Comparison of ENCODE assay signal across 17 mouse cellular contexts in genomic region chr10:53437724-53438123, GRCm38 (mm10). TPM values are rescaled to one million over a fixed set of nuclear protein-coding genes. Genes with fewer than 3 reads are reported as not detected.
DNase-seq lines count a peak whose midpoint lies in the region; ATAC-seq and TF ChIP-seq lines count a peak whose summit lies in the region.
"Had no signal": no experiment of that assay in that cellular context is flagged by ENCODE, and none has a peak within 500 bp of the region (broad histone marks: within the 10 kb centered on the region; RNA-seq: fewer than 3 reads in every experiment).

No protein-coding gene starts in this region.

- no peaks in the 10 kb centered on the region for H3K9me3 ChIP-seq in heart, embryonic 11.5 days (replicated peaks; ENCODE audit: control insufficient read depth, low read length)
- no peaks in the 10 kb centered on the region for H3K9me3 ChIP-seq in lung, postnatal 0 days (ENCODE audit: low read length)
- H3K9me3 ChIP-seq: embryonic facial prominence, embryonic 10.5 days; forebrain, embryonic 13.5 days had no signal

- TF ChIP-seq POLR2A in kidney, adult 2 months (IDR thresholded peaks at IDR 0.05; ENCODE audit: low read depth, low read length) = no peak

- 78% methylated on average over 4 of the region's 4 CpGs for WGBS in heart, embryonic 11.5 days (ENCODE audit: insufficient replicate concordance)
- WGBS in kidney, adult 2 months = 64% methylated on average over 4 of the region's 4 CpGs
- 67% methylated on average over 4 of the region's 4 CpGs for WGBS in lung, postnatal 0 days

- H3K36me3 ChIP-seq in heart, embryonic 11.5 days (ENCODE audit: control insufficient read depth, insufficient read depth, low read length) = no peaks in the 10 kb centered on the region
- H3K36me3 ChIP-seq in kidney, adult 2 months (ENCODE audit: control insufficient read depth, insufficient read depth, low read length) = no peaks in the 10 kb centered on the region
- no peaks in the 10 kb centered on the region for H3K36me3 ChIP-seq in lung, postnatal 0 days (ENCODE audit: insufficient read depth, low read length)
- H3K36me3 ChIP-seq: embryonic facial prominence, embryonic 10.5 days had no signal

- ATAC-seq in heart, embryonic 11.5 days (replicated peaks; ENCODE audit: insufficient number of reproducible peaks, low FRiP score, low TSS enrichment) = no peak
- ATAC-seq in lung, postnatal 0 days = no peak
- ATAC-seq: forebrain, embryonic 13.5 days; forebrain, postnatal 0 days; hindbrain, embryonic 16.5 days; inflammation-experienced regulatory T-cells, adult 6 months; intestine, postnatal 0 days had no signal

- no peak overlapping the region for H3K4me3 ChIP-seq in heart, embryonic 11.5 days (ENCODE audit: low read depth, low read length)
- H3K4me3 ChIP-seq in kidney, adult 2 months (ENCODE audit: insufficient read depth, low read depth, low read length) = no peak overlapping the region
- H3K4me3 ChIP-seq in lung, postnatal 0 days (ENCODE audit: low read depth, low read length) = no peak overlapping the region
- H3K4me3 ChIP-seq: embryonic facial prominence, embryonic 10.5 days; forebrain, embryonic 13.5 days had no signal

- TF ChIP-seq EP300 in lung, postnatal 0 days (IDR thresholded peaks at IDR 0.05) = no peak

- peak; percentile 68 for DNase-seq in heart, adult 8-10 months (ENCODE audit: low spot score)
- no peak for DNase-seq in kidney, adult 2 months
- DNase-seq in kidney, adult 8-10 months = no peak
- no peak for DNase-seq in lung, postnatal 0 days (ENCODE audit: low spot score)
- no peak for DNase-seq in lung, postnatal 36 days
- DNase-seq: adrenal gland, adult 2 months; adrenal gland, postnatal 25 days; cerebellum, adult 2 months; cerebellum, postnatal 10 days; forebrain, postnatal 0 days; gastrocnemius, postnatal 25 days had no signal

- no peak overlapping the region for H3K4me2 ChIP-seq in heart, embryonic 11.5 days
- H3K4me2 ChIP-seq in lung, postnatal 0 days (replicated peaks; ENCODE audit: low read depth, low read length) = no peak overlapping the region
- H3K4me2 ChIP-seq: forebrain, embryonic 13.5 days had no signal

- no peak for TF ChIP-seq CTCF in kidney, adult 2 months (conservative IDR thresholded peaks at IDR 0.05; ENCODE audit: insufficient read depth, insufficient read length, low read depth, low read length)
- TF ChIP-seq CTCF in lung, postnatal 0 days (IDR thresholded peaks at IDR 0.05) = no peak

- H3K9ac ChIP-seq in heart, embryonic 11.5 days (ENCODE audit: low read depth, low read length) = no peak overlapping the region
- no peak overlapping the region for H3K9ac ChIP-seq in lung, postnatal 0 days (replicated peaks; ENCODE audit: low read depth)
- H3K9ac ChIP-seq: forebrain, embryonic 13.5 days; forebrain, postnatal 0 days had no signal

- H3K27me3 ChIP-seq in heart, embryonic 11.5 days (ENCODE audit: control insufficient read depth, insufficient read depth, low read length) = no peaks in the 10 kb centered on the region
- H3K27me3 ChIP-seq in kidney, adult 2 months (replicated peaks; ENCODE audit: control insufficient read depth, insufficient read depth, low read length) = no peaks in the 10 kb centered on the region
- H3K27me3 ChIP-seq in lung, postnatal 0 days (replicated peaks; ENCODE audit: insufficient read depth, low read length) = no peaks in the 10 kb centered on the region
- H3K27me3 ChIP-seq: forebrain, embryonic 13.5 days had no signal

- H3K4me1 ChIP-seq in heart, embryonic 11.5 days (ENCODE audit: control insufficient read depth, insufficient read depth, low read length) = peaks cover 8% of the 10 kb centered on the region
- H3K4me1 ChIP-seq in kidney, adult 2 months (ENCODE audit: control insufficient read depth, insufficient read depth, low read length) = peaks cover 10% of the 10 kb centered on the region
- H3K4me1 ChIP-seq in lung, postnatal 0 days (ENCODE audit: insufficient read depth, low read depth, low read length) = peaks cover 5% of the 10 kb centered on the region; the same call in 1 of the 2 replicates

- H3K27ac ChIP-seq in heart, embryonic 11.5 days (ENCODE audit: low read depth, low read length) = no peak overlapping the region
- peak overlapping the region; percentile 80 for H3K27ac ChIP-seq in kidney, adult 2 months (ENCODE audit: insufficient read depth, low read depth, low read length)
- peak overlapping the region; percentile 16; the same call in 1 of the 2 replicates for H3K27ac ChIP-seq in lung, postnatal 0 days (ENCODE audit: low read length)
- H3K27ac ChIP-seq: embryonic facial prominence, embryonic 10.5 days; forebrain, embryonic 13.5 days had no signal

RNA-seq across cellular contexts. Expression of gene Cep85l, which starts 58.0 kb away (rescaled TPM):
- total RNA-seq in heart, adult 8-10 months (2022) = 10 to 100 TPM; 13.1 to 16.0 (median 14.3) TPM
- 3.5 and 5.8 TPM in 2 replicates for polyA plus RNA-seq in heart, embryonic 11.5 days (2014; fragmentation: Nextera tagmentation; extraction: Ambion mirVana)
- 1.7 and 2.3 TPM in 2 replicates for polyA plus RNA-seq in kidney, adult 2 months (2012; rRNA removed)
- 10.8 and 11.0 TPM in 2 replicates for polyA plus RNA-seq in lung, postnatal 0 days (2015; fragmentation: Nextera tagmentation; extraction: Ambion mirVana)
